Mouse (Mus musculus) heart, embryonic 12.5 days (tissue): ENCODE measurements around the gene Gm960. TPM values are rescaled to one million over a fixed set of nuclear protein-coding genes. Genes with fewer than 3 reads are reported as not detected.

ENCODE experiments used
- ATAC-seq: fragments of 200-750 bp; cut with Nextera tagmentation; 2 replicates; pipeline ENCODE4 v1.8.0; 2017; ENCODE audit warnings: moderate TSS enrichment, moderate library complexity; ENCODE audit not compliant: insufficient number of reproducible peaks, low FRiP score
- H3K27ac ChIP-seq: fragments of 300-500 bp; sonication (generic); 2 replicates; pipeline ENCODE4 v1.5.1; 2016; ENCODE audit warnings: mild to moderate bottlenecking, moderate library complexity; ENCODE audit not compliant: poor library complexity, severe bottlenecking
- H3K27me3 ChIP-seq: fragments of 300-500 bp; sonication (generic); replicated peaks from 2 replicates; pipeline ENCODE4 v1.6.1; 2016; ENCODE audit warnings: mild to moderate bottlenecking, moderate library complexity
- H3K36me3 ChIP-seq: fragments of 300-500 bp; sonication (generic); 2 replicates; pipeline ENCODE4 v1.6.1; 2016; ENCODE audit warnings: mild to moderate bottlenecking, moderate library complexity
- H3K4me1 ChIP-seq: fragments of 300-500 bp; sonication (generic); replicated peaks from 2 replicates; pipeline ENCODE4 v1.6.1; 2016; ENCODE audit warnings: mild to moderate bottlenecking
- H3K4me2 ChIP-seq: fragments of 300-500 bp; sonication (generic); 2 replicates; pipeline ENCODE4 v1.6.1; 2016; ENCODE audit warnings: mild to moderate bottlenecking, moderate library complexity
- H3K4me3 ChIP-seq: fragments of 300-500 bp; sonication (generic); 2 replicates; pipeline ENCODE4 v1.5.1; 2016; ENCODE audit warnings: mild to moderate bottlenecking
- H3K9ac ChIP-seq: fragments of 300-500 bp; sonication (generic); 2 replicates; pipeline ENCODE4 v1.6.1; 2016; ENCODE audit warnings: mild to moderate bottlenecking, moderate library complexity
- H3K9me3 ChIP-seq: fragments of 300-500 bp; sonication (generic); replicated peaks from 2 replicates; pipeline ENCODE4 v1.6.1; 2016; ENCODE audit warnings: mild to moderate bottlenecking, moderate library complexity
- WGBS: fragments of 180-500 bp; shearing (Covaris S2); methylation state at CpG from one replicate; pipeline ENCODE4 v1.1.7; 2016; 5-methylcytosine and 5-hydroxymethylcytosine counted together
- polyA plus RNA-seq: library from polyadenylated mRNA; unstranded; fragments of >200 nt; fragmentation: Nextera tagmentation; extraction: Ambion mirVana; gene quantifications from 2 replicates; pipeline ENCODE4 v1.2.1, GENCODE M21; 2016

The Gm960 gene
- polyA plus RNA-seq, 1 experiment from 2014 or later, result 1.2 TPM

DNA sequence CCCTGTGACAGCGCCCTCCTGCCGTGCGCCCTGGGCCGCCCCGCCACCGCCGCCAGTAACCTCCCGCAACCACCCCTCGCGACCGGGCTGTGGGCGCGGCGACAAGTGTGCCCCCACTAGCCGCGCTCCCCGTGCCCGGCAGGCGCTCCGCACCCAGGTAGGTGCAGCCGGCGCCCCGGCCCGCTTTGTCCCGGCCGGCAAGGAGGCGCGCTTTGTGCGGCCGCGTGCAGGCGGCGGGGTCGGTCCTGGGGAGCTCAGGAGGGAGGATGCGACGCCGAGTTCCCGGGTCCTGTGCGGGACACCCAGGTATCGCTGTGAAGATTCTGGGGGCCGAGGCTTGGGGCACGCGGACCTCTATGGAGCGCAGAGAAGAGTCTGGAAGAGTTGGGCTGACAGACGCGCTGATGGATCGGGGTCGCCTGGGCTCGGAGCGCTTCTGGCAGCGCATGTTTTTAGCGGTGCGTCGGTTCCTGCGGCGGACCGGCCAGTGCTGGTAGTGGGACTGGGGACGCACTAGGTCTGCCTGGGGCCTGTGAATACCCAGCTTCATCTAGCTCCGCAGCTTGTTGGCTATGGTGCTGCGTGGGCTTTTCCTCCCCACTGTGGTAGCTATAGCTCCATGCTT is 13.8 kb upstream of the Gm960 start:
- H3K9me3 ChIP-seq, result no peaks in the 10 kb centered on the region
- peak overlapping the region; percentile 57 for H3K4me3 ChIP-seq
- peak overlapping the region; percentile 55 for H3K9ac ChIP-seq
- ATAC-seq, result no peak
- H3K27ac ChIP-seq, result no peak overlapping the region
- under 1% methylated on average over 59 of the region's 60 CpGs for WGBS
- H3K4me1 ChIP-seq, result peaks cover 16% of the 10 kb centered on the region
- H3K36me3 ChIP-seq, result no peaks in the 10 kb centered on the region
- peak overlapping the region; percentile 94 for H3K4me2 ChIP-seq
- H3K27me3 ChIP-seq, result peaks cover 86% of the 10 kb centered on the region

- under 1% methylated on average over 48 of the region's 65 CpGs for WGBS
- H3K27me3 ChIP-seq, result peaks cover 81% of the 10 kb centered on the region
- H3K27ac ChIP-seq, result no peak overlapping the region
- H3K4me2 ChIP-seq, result peak overlapping the region; percentile 94
- H3K4me1 ChIP-seq, result peaks cover 16% of the 10 kb centered on the region
- peak overlapping the region; percentile 57 for H3K4me3 ChIP-seq
- no peaks in the 10 kb centered on the region for H3K9me3 ChIP-seq
- ATAC-seq, result peak; percentile 59; the same call in 1 of the 2 replicates
- peak overlapping the region; percentile 55 for H3K9ac ChIP-seq
- H3K36me3 ChIP-seq, result no peaks in the 10 kb centered on the region
Measured at GRCm38 (mm10) chr19:4711601-4712155, 13.2 kb upstream of the Gm960 start.

DNA sequence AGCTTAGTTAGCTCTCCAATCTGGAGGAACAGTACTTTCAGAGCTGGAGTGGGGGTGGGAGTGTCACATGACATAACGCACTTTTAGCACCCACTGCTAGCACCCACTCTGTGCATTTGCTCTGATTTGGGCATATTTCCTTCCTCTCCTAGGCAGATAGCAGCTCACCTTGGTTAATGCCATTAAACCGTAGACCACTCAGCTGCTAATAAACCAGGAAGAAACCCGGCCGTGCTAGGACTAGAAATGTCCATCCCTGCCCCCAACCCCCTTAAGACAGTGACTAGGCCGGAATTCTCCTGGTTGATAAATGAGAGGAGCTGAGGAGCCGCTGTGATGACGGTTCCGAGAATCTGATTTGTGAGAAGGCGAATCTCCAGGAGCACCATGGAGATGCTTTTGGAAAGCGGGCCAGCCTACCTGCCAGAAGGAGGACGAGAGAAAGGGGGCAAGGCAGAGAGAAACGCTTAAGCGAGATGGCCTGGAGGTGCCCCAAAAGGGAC is 12.7 kb upstream of the Gm960 start, which contains the start of gene Sptbn2:
Sptbn2 (plus strand) TSS at position 70 of the 503 bp plus-strand sequence.
- Histone ChIP-seq H3K4me3 (peak within 1 kb of the TSS; percentile 57), H3K4me2 (peak within 1 kb of the TSS; percentile 94), H3K36me3 (no peaks in the 10 kb centered on the region), H3K27me3 (peaks cover 81% of the 10 kb centered on the region), H3K9ac (peak within 1 kb of the TSS; percentile 55), H3K27ac (no peak within 1 kb of the TSS), H3K4me1 (peaks cover 16% of the 10 kb centered on the region), H3K9me3 (no peaks in the 10 kb centered on the region)
- no peak for ATAC-seq
- 11% methylated on average over 13 of the region's 13 CpGs for WGBS

- Histone ChIP-seq H3K36me3 (no peaks in the 10 kb centered on the region), H3K9me3 (no peaks in the 10 kb centered on the region), H3K4me2 (no peak overlapping the region), H3K27me3 (peaks cover 74% of the 10 kb centered on the region), H3K4me3 (no peak overlapping the region), H3K27ac (no peak overlapping the region), H3K9ac (no peak overlapping the region), H3K4me1 (peaks cover 16% of the 10 kb centered on the region)
- WGBS, result 67% methylated on average over 10 of the region's 10 CpGs
- no peak for ATAC-seq
Measured at GRCm38 (mm10) chr19:4708765-4709164, 10.3 kb upstream of the Gm960 start.

- no peak overlapping the region for H3K9ac ChIP-seq
- H3K9me3 ChIP-seq, result peaks cover 6% of the 10 kb centered on the region
- 0 out of 2 replicates have a peak, but pooled peaks cover 5% of the 10 kb centered on the region for H3K4me1 ChIP-seq
- no peak overlapping the region for H3K4me2 ChIP-seq
- no peak overlapping the region for H3K27ac ChIP-seq
- WGBS, result 51% methylated on average over 7 of the region's 7 CpGs
- peaks cover 74% of the 10 kb centered on the region for H3K27me3 ChIP-seq
- no peak for ATAC-seq
- no peaks in the 10 kb centered on the region for H3K36me3 ChIP-seq
- H3K4me3 ChIP-seq, result no peak overlapping the region
Measured at GRCm38 (mm10) chr19:4701221-4701620, 2.8 kb upstream of the Gm960 start.

DNA sequence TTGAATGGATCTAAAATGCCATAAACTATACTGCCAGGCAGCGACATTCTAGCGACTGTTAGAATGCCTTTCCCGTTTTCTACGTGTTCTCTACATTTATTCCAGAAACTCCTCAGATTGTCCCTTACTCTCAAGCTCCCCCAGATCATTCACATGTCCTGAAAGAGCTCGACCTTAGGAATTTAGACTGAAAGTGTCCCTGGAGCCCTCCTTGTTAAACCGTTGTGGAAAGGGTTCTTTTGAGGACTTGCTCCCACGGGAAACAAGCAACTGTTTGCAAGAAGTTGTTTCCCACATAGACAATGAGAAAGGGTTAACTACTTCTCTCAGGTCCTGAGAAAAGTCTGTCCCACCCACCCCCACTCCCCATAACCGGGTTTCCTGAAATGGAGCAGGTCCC is 2.2 kb upstream of the Gm960 start:
- Histone ChIP-seq H3K4me1 (0 out of 2 replicates have a peak, but pooled peaks cover 5% of the 10 kb centered on the region), H3K4me3 (no peak overlapping the region), H3K9me3 (peaks cover 6% of the 10 kb centered on the region), H3K9ac (no peak overlapping the region), H3K27me3 (peaks cover 71% of the 10 kb centered on the region), H3K4me2 (no peak overlapping the region), H3K36me3 (no peaks in the 10 kb centered on the region), H3K27ac (no peak overlapping the region)
- no peak for ATAC-seq
- 67% methylated on average over 8 of the region's 8 CpGs for WGBS

- Histone ChIP-seq H3K27me3 (peaks cover 67% of the 10 kb centered on the region), H3K4me1 (0 out of 2 replicates have a peak, but pooled peaks cover 5% of the 10 kb centered on the region), H3K36me3 (no peaks in the 10 kb centered on the region), H3K4me3 (no peak overlapping the region), H3K27ac (no peak overlapping the region), H3K4me2 (no peak overlapping the region), H3K9me3 (peaks cover 6% of the 10 kb centered on the region), H3K9ac (no peak overlapping the region)
- WGBS, result 68% methylated on average over 5 of the region's 5 CpGs
- no peak for ATAC-seq
Measured at GRCm38 (mm10) chr19:4699821-4700220, 1.4 kb upstream of the Gm960 start.

DNA sequence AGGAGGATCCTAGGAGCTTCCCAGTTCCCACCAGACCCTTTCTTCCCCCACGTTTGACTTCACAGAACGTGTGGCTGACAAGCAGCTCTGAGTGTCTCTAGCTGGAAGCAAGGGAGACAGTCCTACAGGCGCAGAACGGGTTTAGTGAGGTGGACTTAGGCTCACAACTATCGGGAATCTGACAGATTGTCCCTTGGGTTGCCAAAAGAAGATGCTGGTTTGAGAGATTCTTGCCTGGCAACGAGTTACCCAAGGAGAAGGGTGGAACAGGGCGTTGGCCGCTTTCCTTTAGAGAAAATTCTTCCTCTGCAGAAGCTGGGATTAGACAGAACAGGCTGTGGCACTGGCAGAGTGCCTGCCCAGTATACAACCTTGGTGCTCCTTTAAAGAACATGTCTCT is 388 bp upstream of the Gm960 start:
- Histone ChIP-seq H3K36me3 (no peaks in the 10 kb centered on the region), H3K9me3 (peaks cover 6% of the 10 kb centered on the region), H3K4me2 (peak overlapping the region; percentile 91; the same call in 1 of the 2 replicates), H3K27me3 (peaks cover 65% of the 10 kb centered on the region), H3K4me3 (0 out of 2 replicates have a peak overlapping the region, but pooled peaks have one; percentile 58), H3K4me1 (0 out of 2 replicates have a peak, but pooled peaks cover 5% of the 10 kb centered on the region), H3K9ac (no peak overlapping the region), H3K27ac (no peak overlapping the region)
- ATAC-seq, result no peak
- 35% methylated on average over 8 of the region's 8 CpGs for WGBS

DNA sequence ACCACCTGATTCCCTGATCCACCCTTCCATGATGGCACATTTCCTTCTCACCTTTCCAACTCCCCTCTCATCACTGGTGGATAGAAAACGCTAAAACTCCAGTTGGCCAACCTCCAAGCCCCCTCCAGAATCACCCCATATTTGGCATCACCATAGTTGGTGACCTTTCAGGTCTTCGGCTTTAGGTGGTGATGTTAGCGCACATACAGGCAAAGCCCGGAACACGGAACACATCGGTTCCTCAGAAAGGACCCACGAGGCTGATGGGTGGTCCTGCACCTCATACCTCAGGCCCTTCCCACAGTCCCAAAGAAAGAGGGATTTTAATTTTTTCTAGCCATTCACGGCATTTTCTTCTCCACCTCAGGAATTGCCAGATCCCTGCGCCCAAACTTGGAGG is 747 bp downstream of the Gm960 start:
- Histone ChIP-seq H3K27ac (no peak overlapping the region), H3K36me3 (no peaks in the 10 kb centered on the region), H3K4me1 (0 out of 2 replicates have a peak, but pooled peaks cover 5% of the 10 kb centered on the region), H3K4me3 (no peak overlapping the region), H3K4me2 (peak overlapping the region; percentile 91), H3K27me3 (peaks cover 67% of the 10 kb centered on the region), H3K9ac (no peak overlapping the region), H3K9me3 (peaks cover 6% of the 10 kb centered on the region)
- 67% methylated on average over 9 of the region's 9 CpGs for WGBS
- ATAC-seq, result no peak

GRCm38 (mm10) chr19:4697121-4697520 is 1.3 kb downstream of the Gm960 start:
- no peak overlapping the region for H3K9ac ChIP-seq
- no peak for ATAC-seq
- peaks cover 65% of the 10 kb centered on the region for H3K27me3 ChIP-seq
- no peak overlapping the region for H3K27ac ChIP-seq
- no peaks in the 10 kb centered on the region for H3K36me3 ChIP-seq
- peaks cover 6% of the 10 kb centered on the region for H3K9me3 ChIP-seq
- H3K4me1 ChIP-seq, result 0 out of 2 replicates have a peak, but pooled peaks cover 5% of the 10 kb centered on the region
- 77% methylated on average over 3 of the region's 3 CpGs for WGBS
- H3K4me2 ChIP-seq, result no peak overlapping the region
- H3K4me3 ChIP-seq, result no peak overlapping the region

- H3K9me3 ChIP-seq, result peaks cover 6% of the 10 kb centered on the region
- H3K27ac ChIP-seq, result no peak overlapping the region
- 0 out of 2 replicates have a peak, but pooled peaks cover 5% of the 10 kb centered on the region for H3K4me1 ChIP-seq
- WGBS, result 58% methylated on average over 3 of the region's 3 CpGs
- no peak overlapping the region for H3K4me2 ChIP-seq
- H3K27me3 ChIP-seq, result peaks cover 44% of the 10 kb centered on the region
- ATAC-seq, result no peak
- H3K9ac ChIP-seq, result no peak overlapping the region
- no peaks in the 10 kb centered on the region for H3K36me3 ChIP-seq
- H3K4me3 ChIP-seq, result no peak overlapping the region
Measured at GRCm38 (mm10) chr19:4694346-4694745, 4.1 kb downstream of the Gm960 start.
